Mouse (Mus musculus) heart, embryonic 11.5 days (tissue): ENCODE data around the gene Gm20388. TPM values are rescaled to one million over a fixed set of nuclear protein-coding genes. Genes with fewer than 3 reads are reported as not detected.

Source experiments
- ATAC-seq: fragments of 200-750 bp; cut with Nextera tagmentation; replicated peaks from 2 replicates; pipeline ENCODE4 v1.8.0; 2017; ENCODE audit warnings: moderate library complexity; ENCODE audit not compliant: insufficient number of reproducible peaks, low FRiP score, low TSS enrichment
- H3K27ac ChIP-seq: fragments of 300-500 bp; sonication (generic); 2 replicates; pipeline ENCODE4 v1.5.1; 2014; ENCODE audit warnings: mild to moderate bottlenecking, low read depth, low read length
- H3K27me3 ChIP-seq: fragments of 300-500 bp; sonication (generic); 2 replicates; pipeline ENCODE4 v1.6.1; 2014; ENCODE audit warnings: mild to moderate bottlenecking, low read length, mixed read lengths; ENCODE audit not compliant: control insufficient read depth, insufficient read depth
- H3K36me3 ChIP-seq: fragments of 300-500 bp; sonication (generic); 2 replicates; pipeline ENCODE4 v1.6.1; 2014; ENCODE audit warnings: mild to moderate bottlenecking, low read length, moderate library complexity, mixed read lengths; ENCODE audit not compliant: control insufficient read depth, insufficient read depth
- H3K4me1 ChIP-seq: fragments of 300-500 bp; sonication (generic); 2 replicates; pipeline ENCODE4 v1.6.1; 2014; ENCODE audit warnings: low read length; ENCODE audit not compliant: control insufficient read depth, insufficient read depth
- H3K4me2 ChIP-seq: fragments of 300-500 bp; sonication (generic); 2 replicates; pipeline ENCODE4 v1.6.1; 2014; ENCODE audit warnings: mild to moderate bottlenecking, moderate library complexity
- H3K4me3 ChIP-seq: fragments of 300-500 bp; sonication (generic); 2 replicates; pipeline ENCODE4 v1.5.1; 2014; ENCODE audit warnings: low read depth, low read length
- H3K9ac ChIP-seq: fragments of 300-500 bp; sonication (generic); 2 replicates; pipeline ENCODE4 v1.6.1; 2014; ENCODE audit warnings: mild to moderate bottlenecking, low read depth, low read length, moderate library complexity
- H3K9me3 ChIP-seq: fragments of 300-500 bp; sonication (generic); replicated peaks from 2 replicates; pipeline ENCODE4 v1.6.1; 2016; ENCODE audit warnings: low read length; ENCODE audit not compliant: control insufficient read depth
- WGBS: fragments of 180-500 bp; shearing (Covaris S2); extraction: QIAGEN DNeasy Blood & Tissue Kit; methylation state at CpG from one replicate; pipeline ENCODE4 v1.1.7; 2014; ENCODE audit not compliant: insufficient replicate concordance; 5-methylcytosine and 5-hydroxymethylcytosine counted together
- polyA plus RNA-seq: library from polyadenylated mRNA; unstranded; fragments of >200 nt; fragmentation: Nextera tagmentation; extraction: Ambion mirVana; gene quantifications from 2 replicates; pipeline ENCODE4 v1.2.1, GENCODE M21; 2014

The Gm20388 gene
- polyA plus RNA-seq, 1 experiment from 2014 or later: 6.4 TPM

DNA sequence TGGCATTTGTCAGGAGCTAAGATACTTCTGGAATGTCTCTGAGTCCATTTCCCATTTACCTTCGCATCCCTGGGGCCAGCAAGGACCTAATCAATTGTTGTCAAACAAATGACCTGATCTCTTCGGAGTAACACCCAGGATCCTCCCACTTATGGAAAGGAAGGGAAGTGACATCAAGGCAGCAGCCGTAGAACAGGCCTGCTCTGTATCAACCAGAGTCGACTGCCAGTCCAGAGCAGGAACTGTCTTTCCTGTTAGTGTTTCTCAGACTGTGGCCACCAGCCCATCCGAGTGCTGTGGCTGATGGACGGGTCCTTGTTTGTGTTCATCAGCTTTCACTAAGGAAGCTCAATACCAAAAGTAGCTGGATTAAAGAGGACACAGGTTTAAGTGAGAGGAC, 213.6 kb downstream of the Gm20388 start:
- H3K27ac ChIP-seq: peak overlapping the region; percentile 3
- ATAC-seq: no peak
- no peak overlapping the region for H3K4me3 ChIP-seq
- peaks cover 77% of the 10 kb centered on the region for H3K4me1 ChIP-seq
- no peaks in the 10 kb centered on the region for H3K27me3 ChIP-seq
- H3K9ac ChIP-seq: no peak overlapping the region
- H3K4me2 ChIP-seq: no peak overlapping the region
- no peaks in the 10 kb centered on the region for H3K36me3 ChIP-seq
- WGBS: 18% methylated on average over 6 of the region's 6 CpGs
- H3K9me3 ChIP-seq: 0 out of 2 replicates have a peak, but pooled peaks cover 2% of the 10 kb centered on the region

- Histone ChIP-seq H3K4me3 (no peak overlapping the region), H3K27ac (peak overlapping the region; percentile 3), H3K9me3 (0 out of 2 replicates have a peak, but pooled peaks cover 2% of the 10 kb centered on the region), H3K27me3 (no peaks in the 10 kb centered on the region), H3K36me3 (no peaks in the 10 kb centered on the region), H3K4me2 (no peak overlapping the region), H3K9ac (no peak overlapping the region), H3K4me1 (peaks cover 77% of the 10 kb centered on the region)
- no peak for ATAC-seq
- WGBS: 66% methylated on average over 7 of the region's 7 CpGs
These were observed 214.3 kb downstream of the Gm20388 start for GRCm38 (mm10) chr8:120124836-120125389.

GRCm38 (mm10) chr8:120126357-120127161, 215.9 kb downstream of the Gm20388 start:
- no peaks in the 10 kb centered on the region for H3K27me3 ChIP-seq
- ATAC-seq: peak; percentile 11; the same call in 1 of the 2 replicates
- H3K4me2 ChIP-seq: peak overlapping the region; percentile 52
- peak overlapping the region; percentile 83 for H3K27ac ChIP-seq
- no peaks in the 10 kb centered on the region for H3K36me3 ChIP-seq
- H3K4me1 ChIP-seq: peaks cover 71% of the 10 kb centered on the region
- peak overlapping the region; percentile 54 for H3K9ac ChIP-seq
- H3K9me3 ChIP-seq: 0 out of 2 replicates have a peak, but pooled peaks cover 2% of the 10 kb centered on the region
- no peak overlapping the region for H3K4me3 ChIP-seq
- 14% methylated on average over 14 of the region's 14 CpGs for WGBS

- 75% methylated on average over 4 of the region's 4 CpGs for WGBS
- H3K9ac ChIP-seq: no peak overlapping the region
- H3K9me3 ChIP-seq: 0 out of 2 replicates have a peak, but pooled peaks cover 2% of the 10 kb centered on the region
- no peak overlapping the region for H3K4me2 ChIP-seq
- H3K4me3 ChIP-seq: no peak overlapping the region
- H3K27me3 ChIP-seq: no peaks in the 10 kb centered on the region
- no peak for ATAC-seq
- H3K27ac ChIP-seq: no peak overlapping the region
- no peaks in the 10 kb centered on the region for H3K36me3 ChIP-seq
- peaks cover 46% of the 10 kb centered on the region for H3K4me1 ChIP-seq
These were observed 218.9 kb downstream of the Gm20388 start for GRCm38 (mm10) chr8:120129547-120129946.

DNA sequence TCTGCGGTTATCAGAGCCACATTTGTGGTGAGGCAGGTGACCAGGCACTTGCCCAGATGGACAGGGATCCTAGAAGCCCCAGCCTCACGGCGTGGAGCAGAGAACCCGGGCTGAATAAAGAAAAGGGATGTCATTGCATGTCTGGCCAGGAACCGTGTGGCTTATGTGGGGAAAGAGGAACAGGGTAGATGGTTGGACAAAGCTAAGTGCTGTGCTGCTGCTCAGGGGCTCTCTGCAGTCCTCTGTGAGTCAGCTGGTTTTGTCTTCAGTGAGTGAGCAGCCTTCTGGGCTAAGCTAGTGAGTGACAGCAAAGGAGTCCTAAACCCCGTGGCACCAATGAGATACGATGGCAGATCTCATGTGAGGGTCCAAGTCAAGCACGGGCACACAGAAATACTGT, 220.5 kb downstream of the Gm20388 start:
- Histone ChIP-seq H3K27me3 (no peaks in the 10 kb centered on the region; the same call in 1 of the 2 replicates), H3K36me3 (no peaks in the 10 kb centered on the region), H3K9ac (no peak overlapping the region), H3K4me3 (no peak overlapping the region), H3K27ac (no peak overlapping the region), H3K4me1 (peaks cover 34% of the 10 kb centered on the region), H3K9me3 (0 out of 2 replicates have a peak, but pooled peaks cover 2% of the 10 kb centered on the region), H3K4me2 (no peak overlapping the region)
- ATAC-seq: no peak
- WGBS: 76% methylated on average over 8 of the region's 8 CpGs

DNA sequence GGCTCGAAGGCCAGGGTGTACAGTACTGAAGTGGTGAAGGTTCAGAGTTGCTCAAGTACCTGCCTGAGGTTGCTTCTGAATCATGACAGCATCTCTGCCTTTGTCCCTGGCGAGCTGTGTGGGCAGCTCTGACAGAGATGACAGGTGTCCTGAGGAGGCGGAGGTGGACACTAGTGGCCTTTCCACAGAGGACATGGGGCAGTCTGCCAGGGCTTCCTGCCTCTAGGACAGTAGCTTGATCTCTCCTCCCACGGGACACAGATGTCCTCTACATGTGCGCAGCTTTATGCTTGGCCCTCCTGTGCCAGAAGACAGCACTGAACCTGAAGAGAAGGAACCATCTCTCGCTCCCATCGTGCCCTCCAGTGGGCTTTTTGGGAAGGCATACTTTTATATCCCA, 222.5 kb downstream of the Gm20388 start:
- H3K4me3 ChIP-seq: no peak overlapping the region
- no peak for ATAC-seq
- H3K9ac ChIP-seq: no peak overlapping the region
- no peaks in the 10 kb centered on the region for H3K36me3 ChIP-seq
- no peak overlapping the region for H3K27ac ChIP-seq
- WGBS: 73% methylated on average over 7 of the region's 7 CpGs
- H3K27me3 ChIP-seq: no peaks in the 10 kb centered on the region; the same call in 1 of the 2 replicates
- no peak overlapping the region for H3K4me2 ChIP-seq
- 0 out of 2 replicates have a peak, but pooled peaks cover 2% of the 10 kb centered on the region for H3K9me3 ChIP-seq
- H3K4me1 ChIP-seq: peaks cover 22% of the 10 kb centered on the region

DNA sequence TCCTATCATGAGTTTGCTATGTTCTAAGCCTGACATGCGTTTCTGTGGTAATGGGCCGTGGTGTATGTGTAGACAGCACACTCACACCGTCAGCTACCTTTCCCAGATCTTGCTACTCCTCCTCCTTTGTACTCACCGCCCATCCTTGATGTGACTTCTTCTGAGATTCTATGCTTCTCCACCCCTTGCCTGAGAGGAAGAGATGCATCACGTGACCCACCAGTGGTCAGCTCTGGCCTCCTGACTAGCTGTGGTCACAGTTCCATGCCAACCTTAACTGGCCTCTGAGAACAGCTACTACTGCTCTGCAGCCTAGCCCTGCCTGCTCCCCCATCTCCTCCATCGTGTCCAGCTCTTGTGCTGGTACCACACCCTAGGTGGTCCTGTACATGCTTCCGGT, 225.0 kb downstream of the Gm20388 start:
- no peak overlapping the region for H3K4me3 ChIP-seq
- H3K27ac ChIP-seq: no peak overlapping the region
- H3K27me3 ChIP-seq: no peaks in the 10 kb centered on the region; the same call in 1 of the 2 replicates
- H3K36me3 ChIP-seq: no peaks in the 10 kb centered on the region
- WGBS: 86% methylated on average over 7 of the region's 7 CpGs
- peaks cover 22% of the 10 kb centered on the region for H3K4me1 ChIP-seq
- no peak for ATAC-seq
- H3K9me3 ChIP-seq: no peaks in the 10 kb centered on the region
- no peak overlapping the region for H3K4me2 ChIP-seq
- H3K9ac ChIP-seq: no peak overlapping the region

GRCm38 (mm10) chr8:120136618-120137017, 226.0 kb downstream of the Gm20388 start:
- no peaks in the 10 kb centered on the region for H3K9me3 ChIP-seq
- 0 out of 2 replicates have a peak overlapping the region, but pooled peaks have one; percentile 34 for H3K9ac ChIP-seq
- H3K36me3 ChIP-seq: no peaks in the 10 kb centered on the region
- WGBS: 51% methylated on average over 7 of the region's 7 CpGs
- no peak overlapping the region for H3K4me2 ChIP-seq
- no peak overlapping the region for H3K4me3 ChIP-seq
- no peak overlapping the region for H3K27ac ChIP-seq
- peaks cover 27% of the 10 kb centered on the region for H3K4me1 ChIP-seq
- ATAC-seq: no peak
- no peaks in the 10 kb centered on the region; the same call in 1 of the 2 replicates for H3K27me3 ChIP-seq
